Mouse (Mus musculus) heart, adult 2 months (tissue): ENCODE results near the gene Tgfbr2.

Experiments used
- CTCF ChIP-seq: fragments of 200-600 bp; IDR thresholded peaks from 2 replicates; pipeline ENCODE4 v1.8.1; 2022; ENCODE audit warnings: antibody characterized with exemption, mild to moderate bottlenecking, moderate library complexity
- EP300 ChIP-seq: fragments of 200-500 bp; IDR thresholded peaks from 2 replicates; pipeline ENCODE4 v1.6.1; 2011; ENCODE audit warnings: low read depth, low read length, control low read depth; ENCODE audit not compliant: insufficient read depth
- POLR2A ChIP-seq: fragments of 200-500 bp; IDR thresholded peaks from 2 replicates; pipeline ENCODE4 v1.6.1; 2011; ENCODE audit warnings: mild to moderate bottlenecking, low read depth, low read length, control low read depth; ENCODE audit not compliant: insufficient read depth

DNA sequence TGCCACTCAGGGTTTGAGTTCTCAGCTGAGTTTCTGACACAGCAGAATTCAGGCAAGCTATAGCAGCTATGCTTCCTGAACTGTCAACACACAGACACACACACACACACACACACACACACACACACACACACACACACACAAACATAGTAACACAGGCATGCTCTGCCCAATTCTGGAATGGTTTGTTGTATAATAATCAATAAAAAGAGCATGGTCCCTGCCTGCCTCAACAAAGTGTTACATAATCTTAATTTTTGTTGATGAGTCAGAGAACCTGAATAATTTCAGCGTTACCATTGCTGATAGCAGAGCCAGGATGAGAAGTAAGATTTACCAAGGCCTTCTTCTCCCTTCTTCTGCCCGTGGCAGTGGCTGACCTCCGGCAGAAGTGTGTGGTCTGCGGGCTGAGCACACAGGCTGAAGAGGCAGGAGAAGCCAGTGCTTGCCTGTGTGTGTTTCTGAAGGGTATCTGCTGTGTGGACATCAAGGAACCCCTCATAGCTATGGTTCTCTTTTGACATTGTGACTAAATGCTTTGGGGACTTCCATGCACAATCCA, 18.8 kb upstream of the Tgfbr2 start:
- no peak for TF ChIP-seq CTCF
- no peak for TF ChIP-seq POLR2A
- no peak for TF ChIP-seq EP300
